Mouse (Mus musculus) bone marrow macrophage, adult 2 months (primary cell): ENCODE data around the gene Gcc2.
"Not testable (repeated sequence)": the region's sequence is repeated elsewhere in the genome, so short reads cannot be mapped to it uniquely, and the experiment has no call there.

Source experiments
- CTCF ChIP-seq: IDR thresholded peaks from 2 replicates; pipeline ENCODE4 v1.5.1; 2012; ENCODE audit warnings: low read depth, mild to moderate bottlenecking, low read length, moderate library complexity
- POLR2A ChIP-seq: IDR thresholded peaks from 2 replicates; pipeline ENCODE4 v1.6.1; 2012; ENCODE audit warnings: mild to moderate bottlenecking, low read depth, low read length, borderline replicate concordance

- TF ChIP-seq POLR2A, CTCF: not testable (repeated sequence)
Measured at GRCm38 (mm10) chr10:58221571-58221970, 33.7 kb upstream of the Gcc2 start.
